Mouse (Mus musculus): ENCODE measurements around the gene Mndal. TPM values are rescaled to one million over a fixed set of nuclear protein-coding genes. Genes with fewer than 3 reads are reported as not detected.
"Not testable (repeated sequence)": the region's sequence is repeated elsewhere in the genome, so short reads cannot be mapped to it uniquely, and the experiment has no call there.

The Mndal gene
- polyA plus RNA-seq, 1 experiment from 2014 or later = 1.3 TPM

- not testable (repeated sequence) for H3K27me3 ChIP-seq; H3K36me3 ChIP-seq; H3K9ac ChIP-seq; H3K27ac ChIP-seq; H3K9me3 ChIP-seq; H3K4me1 ChIP-seq (replicated peaks); H3K4me2 ChIP-seq; ATAC-seq (ENCODE audit: low FRiP score); H3K4me3 ChIP-seq
- 75% methylated on average over 3 of the region's 3 CpGs for WGBS
These were observed 140.1 kb downstream of the Mndal start for GRCm38 (mm10) chr1:173802207-173802606.

- ATAC-seq (ENCODE audit: low FRiP score); H3K27me3 ChIP-seq: not testable (repeated sequence)
- WGBS = 90% methylated on average over 2 of the region's 2 CpGs
These were observed 140.5 kb downstream of the Mndal start for GRCm38 (mm10) chr1:173801791-173802190.

More at GRCm38 (mm10) chr1:173801791-173802190, 140.5 kb downstream of the Mndal start:
- H3K36me3 ChIP-seq; H3K4me3 ChIP-seq; H3K9ac ChIP-seq; H3K4me1 ChIP-seq (replicated peaks); H3K9me3 ChIP-seq; H3K27ac ChIP-seq; H3K4me2 ChIP-seq: not testable (repeated sequence)

Other genes starting within 250 kb of the Mndal start
- 0.27 and 0.39 TPM in 2 replicates for gene Ifi207, start 200.7 kb downstream of the Mndal start, polyA plus RNA-seq (2015; fragmentation: Nextera tagmentation; extraction: Ambion mirVana)
- gene Ifi204, start 175.5 kb downstream of the Mndal start, polyA plus RNA-seq (2015; fragmentation: Nextera tagmentation; extraction: Ambion mirVana) = 0.88 and 1.0 TPM in 2 replicates
- 0.40 and 0.52 TPM in 2 replicates for gene Ifi211, start 29.4 kb downstream of the Mndal start, polyA plus RNA-seq (2015; fragmentation: Nextera tagmentation; extraction: Ambion mirVana)
- gene Ifi203, start 181 bp upstream of the Mndal start, polyA plus RNA-seq (2015; fragmentation: Nextera tagmentation; extraction: Ambion mirVana) = 0.40 and 0.65 TPM in 2 replicates
- gene Ifi202b, start 40.3 kb upstream of the Mndal start, polyA plus RNA-seq (2015; fragmentation: Nextera tagmentation; extraction: Ambion mirVana) = not detected in 2 replicates
- 0.12 TPM in 1 of 2 replicates, not detected in the other for gene Ifi205, start 89.3 kb upstream of the Mndal start, polyA plus RNA-seq (2015; fragmentation: Nextera tagmentation; extraction: Ambion mirVana)
- not detected in 2 replicates for gene Olfr433, start 98.2 kb upstream of the Mndal start, polyA plus RNA-seq (2015; fragmentation: Nextera tagmentation; extraction: Ambion mirVana)
- gene Olfr432, start 106.7 kb upstream of the Mndal start, polyA plus RNA-seq (2015; fragmentation: Nextera tagmentation; extraction: Ambion mirVana) = not detected in 2 replicates
- not detected in 2 replicates for gene Olfr430, start 124.1 kb upstream of the Mndal start, polyA plus RNA-seq (2015; fragmentation: Nextera tagmentation; extraction: Ambion mirVana)
- gene Olfr429, start 141.8 kb upstream of the Mndal start, polyA plus RNA-seq (2015; fragmentation: Nextera tagmentation; extraction: Ambion mirVana) = not detected in 2 replicates
- gene Olfr427, start 154.4 kb upstream of the Mndal start, polyA plus RNA-seq (2015; fragmentation: Nextera tagmentation; extraction: Ambion mirVana) = not detected in 2 replicates
- not detected in 2 replicates for gene Olfr231, start 178.7 kb upstream of the Mndal start, polyA plus RNA-seq (2015; fragmentation: Nextera tagmentation; extraction: Ambion mirVana)
- gene Olfr424, start 189.0 kb upstream of the Mndal start, polyA plus RNA-seq (2015; fragmentation: Nextera tagmentation; extraction: Ambion mirVana) = not detected in 2 replicates
- not detected in 2 replicates for gene Olfr420, start 213.1 kb upstream of the Mndal start, polyA plus RNA-seq (2015; fragmentation: Nextera tagmentation; extraction: Ambion mirVana)
- gene Spta1, start 230.3 kb upstream of the Mndal start, polyA plus RNA-seq (2015; fragmentation: Nextera tagmentation; extraction: Ambion mirVana) = 0.16 and 0.28 TPM in 2 replicates

All from hindbrain, embryonic 13.5 days (tissue).